Mouse (Mus musculus) heart, postnatal 0 days (tissue): Measurements from ENCODE around the gene Mettl7a3.

Experiments
- CTCF ChIP-seq: IDR thresholded peaks from 2 replicates; pipeline ENCODE4 v1.5.1; 2016; ENCODE audit warnings: antibody characterized with exemption, control low read depth, low read depth
- EP300 ChIP-seq: IDR thresholded peaks from 2 replicates; pipeline ENCODE4 v1.6.1; 2016; ENCODE audit warnings: antibody characterized with exemption, low read depth

- TF ChIP-seq CTCF (no peak), EP300 (no peak)
Measured at GRCm38 (mm10) chr15:100355876-100356275, 21.1 kb downstream of the Mettl7a3 start.
